Mouse (Mus musculus): Measurements from ENCODE around the gene Lyzl6. TPM values are rescaled to one million over a fixed set of nuclear protein-coding genes. Genes with fewer than 3 reads are reported as not detected.

Lyzl6 gene
- polyA plus RNA-seq (2017; shearing (Covaris generic)): not detected

DNA sequence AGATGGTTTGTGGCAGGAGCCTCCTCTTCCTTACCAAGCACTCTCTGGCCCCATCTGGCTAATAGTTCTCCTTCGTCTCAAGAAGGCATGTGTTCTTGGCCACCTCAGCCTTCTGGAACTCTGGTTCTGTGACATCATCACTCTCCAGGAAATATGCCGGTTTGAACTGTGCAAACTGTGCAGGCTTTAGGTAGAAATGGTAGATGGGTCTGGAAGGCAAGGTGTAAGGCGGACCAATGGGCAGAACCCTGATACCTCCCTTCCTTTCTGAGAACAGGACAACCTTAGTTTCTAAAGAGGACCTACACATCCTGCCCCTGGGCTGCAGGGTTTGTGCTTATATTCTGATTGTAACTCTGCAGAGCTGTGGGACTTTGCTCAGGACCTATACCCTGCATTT is at the start of gene Lyzl6:
TSS of gene Lyzl6 (minus strand) at position 101 of the 400 bp plus-strand sequence.

DNA sequence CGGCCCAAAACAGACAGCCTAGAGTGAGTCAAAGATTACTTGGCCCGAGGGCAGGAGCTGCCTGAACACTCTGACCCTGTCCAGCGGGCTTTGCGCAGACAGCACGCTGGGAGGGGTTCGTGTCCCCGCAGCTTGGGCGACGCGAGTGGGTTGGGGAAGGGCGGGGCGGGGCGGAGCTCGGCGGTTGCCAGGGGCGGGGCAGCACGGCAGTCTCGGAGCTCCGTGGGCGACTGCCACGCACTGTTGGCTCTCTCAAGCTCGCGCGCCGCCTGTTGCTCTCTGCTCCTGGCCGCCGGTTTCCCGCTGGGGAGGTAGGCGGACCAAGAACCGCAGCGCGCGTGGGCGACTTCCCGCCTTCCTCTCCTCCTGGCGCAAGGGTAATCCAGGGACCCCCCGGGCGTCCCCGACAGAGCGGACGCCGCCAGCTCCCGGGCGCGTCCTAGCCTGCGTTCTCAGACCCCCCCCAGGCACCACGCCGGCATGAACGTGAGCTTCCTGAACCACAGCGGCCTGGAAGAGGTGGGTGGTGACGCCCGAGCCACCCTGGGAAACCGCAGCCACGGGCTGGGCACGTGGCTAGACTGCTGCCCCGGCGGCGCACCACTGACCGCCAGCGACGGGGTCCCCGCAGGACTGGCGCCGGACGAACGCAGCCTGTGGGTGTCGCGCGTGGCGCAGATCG is 10.8 kb upstream of the Lyzl6 start, which contains the start of gene Rprml:
TSS of gene Rprml (plus strand) at position 270 of the 682 bp plus-strand sequence.

DNA sequence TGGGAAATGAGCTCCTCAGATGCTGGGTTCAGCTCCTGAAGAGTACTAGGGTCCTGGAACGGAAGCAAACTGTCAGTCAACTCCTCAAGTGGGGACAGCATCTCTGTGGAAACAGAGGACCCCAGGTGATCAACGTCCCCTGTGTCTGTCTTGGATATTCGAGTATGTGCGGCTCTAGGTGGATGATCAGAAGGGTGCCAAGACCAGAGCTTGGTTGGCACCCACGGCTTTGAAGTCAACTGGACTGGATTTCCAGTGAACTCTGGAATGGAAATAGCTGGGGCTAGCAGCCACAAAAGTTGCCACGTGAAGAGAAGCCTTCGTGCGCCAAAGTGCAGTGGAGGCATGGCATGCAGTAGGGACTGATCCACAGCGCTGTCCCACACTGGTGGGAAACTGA is 17.6 kb downstream of the Lyzl6 start, which contains the start of gene Gm884:
TSS of gene Gm884 (minus strand) at position 101 of the 400 bp plus-strand sequence.

Other genes with a start within 250 kb of the Lyzl6 start
- gene Plekhm1, start 226.2 kb downstream of the Lyzl6 start, polyA plus RNA-seq (2017; shearing (Covaris generic)): 10 to 100 TPM; 15.7 to 24.0 TPM
- under 1 TPM; 0.05 to 0.51 TPM for gene Lrrc37a, start 134.3 kb downstream of the Lyzl6 start, polyA plus RNA-seq (2017; shearing (Covaris generic))
- gene Gm884, start 17.8 kb downstream of the Lyzl6 start, polyA plus RNA-seq (2017; shearing (Covaris generic)): under 1 TPM in 1 of 2 experiments, not detected in 1; 0.43 TPM
- not detected for gene Rprml, start 10.7 kb upstream of the Lyzl6 start, polyA plus RNA-seq (2017; shearing (Covaris generic))
- gene Gosr2, start 59.0 kb upstream of the Lyzl6 start, polyA plus RNA-seq (2017; shearing (Covaris generic)): 100 to 1,000 TPM; 101 to 113 TPM
- under 1 TPM in 1 of 2 experiments, not detected in 1; 0.93 TPM for gene Wnt9b, start 110.9 kb upstream of the Lyzl6 start, polyA plus RNA-seq (2017; shearing (Covaris generic))
- 1 to 10 TPM; 3.1 to 7.6 TPM for gene Wnt3, start 135.3 kb upstream of the Lyzl6 start, polyA plus RNA-seq (2017; shearing (Covaris generic))